Mouse (Mus musculus): ENCODE measurements at regions not wholly inside any gene's neighbourhood (a gene's known extent, or its start where the extent isn't known, plus 50 kb on each side); places are given as distances from the start of the nearest gene placed in this dataset.
"Not testable (repeated sequence)": the region's sequence is repeated elsewhere in the genome, so short reads cannot be mapped to it uniquely, and the experiment has no call there.

DNA sequence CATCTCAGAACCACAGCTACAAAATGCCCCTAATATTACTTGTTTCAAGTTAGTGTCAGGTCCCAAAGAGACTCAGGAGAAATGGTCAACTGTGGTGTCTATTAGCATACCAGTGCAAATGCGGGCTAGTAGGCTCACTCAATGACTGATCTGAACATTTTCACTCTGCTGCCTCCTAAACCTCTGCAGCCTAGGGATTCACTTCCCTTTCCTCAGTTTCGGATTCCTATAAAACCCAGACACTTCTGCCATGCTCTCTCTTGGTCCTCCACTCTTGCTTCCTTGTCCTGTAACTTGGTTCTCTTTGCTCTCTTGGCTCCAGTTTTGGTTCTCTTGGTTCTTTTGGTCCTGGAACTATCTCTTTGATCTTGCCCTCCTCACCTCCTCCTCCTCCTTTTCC lies 206.3 kb upstream of the Spef2 start:
- DNase-seq (ENCODE audit: low read depth in 1 of 2, low spot score in 2 of 2), result peak in 1 of 2 experiments; percentile 1

GRCm38 (mm10) chr15:9974999-9975398 lies 202.0 kb upstream of the Prlr start:
- DNase-seq (ENCODE audit: low read depth in 1 of 2, low spot score in 2 of 2), result no peak

- no peak for DNase-seq (ENCODE audit: low read depth in 1 of 2, low spot score in 2 of 2)
Observed at GRCm38 (mm10) chr15:10011289-10012234, 165.5 kb upstream of the Prlr start.

DNA sequence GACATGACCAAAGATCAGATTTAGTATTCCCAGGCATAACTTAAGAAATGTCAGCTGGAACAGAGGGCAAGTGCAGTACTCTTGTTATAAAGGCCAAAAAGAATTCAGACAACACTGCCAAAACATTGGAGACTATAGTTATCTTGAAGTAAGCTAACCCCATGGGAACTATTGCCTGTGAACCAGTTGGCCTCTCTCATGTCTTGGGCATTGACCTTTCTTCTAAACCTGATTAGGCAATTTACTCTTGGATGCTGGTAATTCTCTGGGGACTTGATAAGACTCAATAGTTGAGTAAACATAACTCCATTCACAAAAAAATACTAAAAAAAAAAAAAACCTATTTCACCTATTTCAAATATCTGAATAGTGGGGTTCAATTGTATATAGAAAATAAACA lies 159.8 kb upstream of the Prlr start:
- DNase-seq (ENCODE audit: low read depth in 1 of 2, low spot score in 2 of 2), result no peak

- no peak for DNase-seq (ENCODE audit: low read depth in 1 of 2, low spot score in 2 of 2)
Observed at GRCm38 (mm10) chr15:10029902-10030301, 147.1 kb upstream of the Prlr start.

DNA sequence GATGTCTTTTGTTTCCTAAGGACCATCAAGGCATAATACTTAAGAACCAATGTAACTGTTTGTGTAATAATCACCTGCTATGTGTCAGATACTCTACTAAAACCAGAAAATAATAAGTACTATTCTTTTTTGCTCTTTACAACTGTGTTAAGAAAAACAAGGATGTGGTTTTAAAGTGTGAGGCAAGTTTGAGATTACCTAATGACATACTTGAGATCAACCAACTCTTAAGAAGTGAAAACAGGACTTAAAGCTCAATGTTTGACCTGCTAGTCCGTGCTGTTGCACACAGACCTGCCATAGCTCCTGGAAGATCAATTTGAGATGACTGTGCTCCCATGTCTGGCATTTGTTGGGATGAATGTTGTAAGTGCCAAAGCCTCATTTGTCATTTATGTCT lies 141.5 kb upstream of the Prlr start:
- DNase-seq (ENCODE audit: low read depth in 1 of 2, low spot score in 2 of 2), result no peak

DNA sequence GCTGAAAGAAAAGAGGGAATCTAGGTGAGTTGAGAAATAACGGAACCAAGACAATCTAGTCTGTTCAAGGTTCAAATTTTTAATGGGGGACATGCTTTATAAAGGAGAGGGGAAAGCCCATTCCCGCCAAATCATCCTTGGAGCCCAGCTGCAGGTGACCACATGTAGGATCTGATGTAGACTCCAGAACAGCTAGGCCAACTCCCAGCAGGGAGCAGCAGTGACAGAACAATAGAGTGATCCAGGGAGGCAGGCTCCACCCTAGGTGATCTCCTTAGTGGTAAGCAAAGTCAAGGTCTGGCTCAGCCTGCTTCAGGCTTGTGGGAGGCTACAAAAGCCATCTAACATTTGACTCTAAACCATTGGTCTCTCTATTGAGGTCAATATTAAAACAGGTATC lies 140.5 kb upstream of the Prlr start:
- not testable (repeated sequence) for DNase-seq (ENCODE audit: low read depth in 1 of 2, low spot score in 2 of 2)

DNA sequence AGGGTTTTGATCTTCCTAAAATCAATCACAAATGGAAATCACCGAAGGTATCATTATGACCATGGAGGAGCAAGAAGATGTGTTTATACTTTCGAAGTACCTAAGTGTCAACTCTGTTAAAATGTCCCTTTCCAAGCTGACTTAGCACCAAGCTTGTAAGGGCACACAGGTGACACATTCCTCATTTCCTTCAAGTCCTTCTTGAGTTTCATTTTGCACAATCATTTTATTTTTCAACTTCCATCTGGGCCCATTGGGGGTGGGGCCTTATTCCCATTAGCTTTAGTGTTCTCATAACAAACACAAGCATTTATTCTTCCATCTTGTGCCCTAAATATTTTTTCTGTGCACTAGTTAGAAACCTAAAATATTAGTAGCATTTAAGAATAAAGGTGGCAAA lies 103.5 kb upstream of the Prlr start:
- DNase-seq (ENCODE audit: low read depth in 1 of 2, low spot score in 2 of 2), result no peak

GRCm38 (mm10) chr15:10074916-10075315 lies 102.1 kb upstream of the Prlr start:
- no peak for DNase-seq (ENCODE audit: low read depth in 1 of 2, low spot score in 2 of 2)

- DNase-seq (ENCODE audit: low read depth in 1 of 2, low spot score in 2 of 2), result no peak
Observed at GRCm38 (mm10) chr15:10075391-10076060, 101.5 kb upstream of the Prlr start.

- no peak for DNase-seq (ENCODE audit: low read depth in 1 of 2, low spot score in 2 of 2)
Observed at GRCm38 (mm10) chr15:10076061-10076400, 101.0 kb upstream of the Prlr start.

DNA sequence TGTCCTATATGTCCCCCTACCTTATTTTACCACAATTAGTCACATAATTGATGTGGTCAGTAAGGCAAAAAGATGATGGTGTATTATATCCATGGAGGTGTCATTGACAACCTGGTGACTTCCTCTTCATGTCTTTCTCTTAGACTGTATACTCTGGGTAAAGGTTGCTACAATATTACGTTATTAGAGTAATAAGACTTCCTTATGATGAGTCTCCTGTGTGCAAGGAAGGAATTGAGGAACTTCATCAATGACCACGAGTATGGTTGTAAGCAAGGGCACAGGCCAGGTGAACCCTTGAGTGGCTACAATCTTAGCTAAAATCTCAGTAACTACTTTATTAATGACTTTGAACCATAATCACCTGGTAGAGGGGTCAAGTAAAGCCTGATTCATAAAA lies 98.6 kb upstream of the Prlr start:
- DNase-seq (ENCODE audit: low read depth in 1 of 2, low spot score in 2 of 2), result no peak

DNA sequence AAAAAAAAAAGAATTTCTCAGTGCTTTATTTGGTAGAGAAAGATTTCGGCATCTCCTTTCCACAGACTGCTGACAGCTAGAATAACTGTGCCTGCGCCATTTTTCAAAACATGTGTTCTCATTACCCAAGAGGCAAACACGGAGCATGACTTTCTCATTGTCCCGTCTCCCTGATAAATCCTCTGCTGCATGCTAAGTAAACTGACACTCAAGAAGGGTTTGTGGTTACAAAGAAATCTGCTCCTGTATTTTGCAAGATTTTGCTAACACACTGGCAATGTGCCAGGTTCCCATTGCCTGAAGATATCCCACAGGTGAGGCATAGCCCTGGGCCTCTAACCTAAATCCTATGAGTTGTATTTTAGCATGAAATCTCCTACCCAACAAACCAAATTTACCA lies 97.5 kb upstream of the Prlr start:
- DNase-seq (ENCODE audit: low read depth in 1 of 2, low spot score in 2 of 2), result no peak

GRCm38 (mm10) chr15:10088691-10089090 lies 88.3 kb upstream of the Prlr start:
- DNase-seq (ENCODE audit: low read depth in 1 of 2, low spot score in 2 of 2), result no peak

DNA sequence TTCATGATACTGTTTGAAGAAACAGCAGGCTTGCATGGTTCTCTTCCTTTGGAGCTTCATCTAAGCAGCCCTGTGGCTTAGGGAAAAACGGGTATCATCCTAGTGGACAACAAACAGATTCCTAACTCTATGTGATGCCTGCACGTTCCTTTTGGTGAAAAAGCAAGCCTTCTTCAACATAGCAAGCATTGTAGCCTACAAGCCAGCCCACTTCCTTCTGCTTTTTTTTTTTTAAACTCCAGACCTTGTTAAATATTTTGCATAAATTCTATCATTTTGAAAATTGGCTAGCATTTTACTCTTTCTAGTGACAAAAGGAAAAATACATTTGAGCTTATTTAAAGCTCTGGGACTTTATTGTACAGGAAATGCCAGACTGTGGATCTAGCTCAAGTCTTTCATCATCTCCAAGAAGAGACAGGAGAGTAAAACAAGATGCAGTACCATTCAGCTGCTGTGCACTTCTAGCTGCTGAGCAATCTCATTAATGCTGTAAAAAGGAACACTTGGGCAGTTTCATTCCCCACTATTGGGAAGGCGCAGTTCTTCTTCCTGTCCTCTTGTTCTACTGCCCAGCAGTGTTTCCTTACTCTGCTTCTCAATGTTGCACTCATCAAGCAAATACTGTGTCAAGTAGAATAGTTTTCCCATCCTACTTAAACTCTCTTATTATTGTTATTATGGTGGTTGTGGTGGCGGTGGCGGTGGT lies 86.5 kb upstream of the Prlr start:
- no peak for DNase-seq (ENCODE audit: low read depth in 1 of 2, low spot score in 2 of 2)

- no peak for DNase-seq (ENCODE audit: low read depth in 1 of 2, low spot score in 2 of 2)
Observed at GRCm38 (mm10) chr15:10103350-10103749, 73.7 kb upstream of the Prlr start.

- not testable (repeated sequence) for DNase-seq (ENCODE audit: low read depth in 1 of 2, low spot score in 2 of 2)
Observed at GRCm38 (mm10) chr15:10105211-10105976, 71.6 kb upstream of the Prlr start.

DNA sequence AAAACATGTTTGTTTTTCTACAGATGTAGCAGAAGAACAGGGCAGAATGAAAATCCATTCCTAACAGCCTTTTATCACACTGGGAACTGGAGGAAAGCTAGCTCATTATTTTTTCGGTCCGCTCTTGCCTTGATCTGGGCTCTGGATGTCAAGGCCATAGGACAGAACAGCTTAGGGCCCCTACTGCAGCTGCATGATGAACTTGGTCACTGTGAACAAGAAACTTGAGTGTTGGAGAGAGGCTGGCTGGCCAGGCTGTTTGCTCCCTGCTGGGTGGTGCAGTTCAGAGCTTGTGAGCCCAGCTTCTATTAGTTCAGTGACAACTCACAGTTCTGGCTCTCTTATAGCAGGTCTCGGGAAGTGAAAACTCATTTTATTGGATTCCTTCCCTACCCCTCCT lies 70.2 kb upstream of the Prlr start:
- no peak for DNase-seq (ENCODE audit: low read depth in 1 of 2, low spot score in 2 of 2)

All from monocyte, adult 2 months (primary cell).